Mouse (Mus musculus): ENCODE data around the gene Sez6.

The Sez6 gene

DNA sequence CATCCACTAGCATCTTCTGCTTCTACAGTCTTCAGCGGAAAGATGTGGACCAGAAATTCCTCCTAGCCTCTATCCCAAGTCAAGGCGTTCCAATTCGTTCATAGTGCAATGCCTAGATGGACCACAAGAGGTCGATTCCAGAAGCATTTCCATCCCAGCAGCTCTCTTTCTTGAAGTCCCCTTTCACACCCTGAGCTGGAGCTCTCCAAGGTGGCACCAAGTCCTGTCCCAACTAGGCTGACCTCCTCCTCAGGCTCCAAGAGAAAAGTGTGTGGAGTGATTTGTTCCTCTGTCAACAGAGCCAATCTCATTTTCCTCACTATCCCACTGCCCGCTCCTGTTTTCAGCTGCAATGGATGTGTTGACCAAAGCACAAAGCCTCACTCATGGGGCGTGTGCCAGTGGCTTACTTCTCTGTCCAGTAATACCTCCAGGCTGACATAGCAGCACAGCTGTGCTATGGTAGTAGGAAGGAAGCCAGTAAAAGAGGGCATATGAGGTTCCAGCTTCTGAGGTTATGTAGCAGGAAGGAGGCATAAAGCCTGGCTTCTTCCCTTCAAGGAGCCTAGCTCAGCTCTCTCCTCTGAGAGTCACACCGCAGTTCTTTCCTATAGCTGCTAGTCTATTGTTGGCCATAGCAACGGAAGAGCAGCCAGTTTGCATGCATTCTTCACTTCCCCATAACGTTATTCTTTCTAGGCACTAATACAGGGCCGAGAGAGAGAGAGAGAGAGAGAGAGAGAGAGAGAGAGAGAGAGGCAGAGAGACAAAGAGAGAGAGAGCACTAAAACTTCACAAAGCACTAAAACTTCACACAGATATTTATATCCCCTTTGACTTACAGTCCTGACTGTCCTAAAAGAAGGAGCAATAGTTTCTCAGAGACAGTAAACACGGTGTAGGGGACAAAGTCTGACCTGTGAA is 49.9 kb downstream of the Sez6 start:
- peak; percentile 70 to 76 for DNase-seq (ENCODE audit: low spot score in 2 of 2)

DNA sequence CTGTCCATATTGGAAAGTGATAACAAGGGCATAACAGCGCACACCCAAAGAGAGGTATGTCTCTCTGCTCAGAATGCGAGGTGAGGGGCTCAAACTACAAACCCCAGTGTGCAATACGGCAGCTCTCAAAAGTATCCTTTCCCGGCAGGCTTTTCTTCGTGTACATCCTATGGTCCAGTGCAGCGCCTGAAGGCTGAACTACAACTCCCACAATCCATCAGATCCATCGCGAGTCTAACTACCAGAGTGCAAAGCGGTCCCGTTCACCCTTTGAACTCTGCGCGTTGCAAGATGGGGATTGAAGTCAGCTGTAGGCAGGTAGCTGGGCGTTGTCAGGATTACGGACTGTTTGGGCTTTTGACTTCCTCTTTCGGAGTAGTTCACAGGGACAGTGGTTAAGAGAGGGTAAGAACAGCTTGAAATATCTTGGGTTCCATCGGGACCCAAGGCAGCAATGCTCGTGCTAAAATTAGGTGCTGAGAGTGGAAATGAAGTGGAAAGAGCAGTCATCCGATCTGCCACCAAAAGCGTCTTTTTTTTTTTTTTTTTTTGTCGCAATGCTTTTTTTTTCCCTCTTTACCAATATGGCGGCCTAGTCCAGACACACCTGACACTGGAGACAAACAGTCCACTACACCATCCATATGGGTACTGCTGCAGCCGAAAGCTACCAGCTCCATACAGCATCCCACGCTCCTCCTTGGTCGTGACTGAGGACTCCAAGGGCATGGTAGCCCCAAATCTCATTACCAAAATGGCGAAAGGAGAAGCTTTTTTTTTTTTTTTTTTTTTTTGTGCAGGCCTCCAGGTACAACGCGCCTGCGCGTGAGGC is 51.2 kb downstream of the Sez6 start:
- peak; percentile 96 to 98 for DNase-seq (ENCODE audit: low spot score in 2 of 2)

DNA sequence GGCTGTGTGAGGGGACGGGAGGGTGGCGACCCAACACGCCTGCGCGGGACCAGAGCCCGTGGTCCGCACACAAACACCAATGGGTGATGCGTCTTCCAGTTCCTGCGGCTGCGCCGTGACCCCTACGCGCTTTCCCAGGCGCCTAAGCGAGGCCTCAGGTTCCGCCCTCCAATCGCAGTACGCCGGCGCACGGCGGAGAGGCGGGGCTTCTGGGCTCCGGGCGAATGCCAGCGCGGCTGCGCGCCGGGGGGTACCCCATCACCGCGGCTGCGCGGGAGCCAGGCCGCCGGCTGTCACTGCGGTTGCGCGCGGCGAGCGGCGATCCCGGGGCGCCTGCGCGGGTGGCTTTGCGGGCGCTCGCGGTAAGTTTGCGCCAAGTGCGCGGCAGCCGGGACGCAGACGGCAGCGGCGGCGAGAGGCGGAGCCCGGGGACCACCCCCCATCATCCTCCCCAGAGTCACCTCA is 51.9 kb downstream of the Sez6 start, which contains the start of gene Phf12:
Phf12 (plus strand) TSS at position 314 of the 465 bp plus-strand sequence.
- DNase-seq (ENCODE audit: low spot score in 2 of 2): peak; percentile 99 to 100

DNA sequence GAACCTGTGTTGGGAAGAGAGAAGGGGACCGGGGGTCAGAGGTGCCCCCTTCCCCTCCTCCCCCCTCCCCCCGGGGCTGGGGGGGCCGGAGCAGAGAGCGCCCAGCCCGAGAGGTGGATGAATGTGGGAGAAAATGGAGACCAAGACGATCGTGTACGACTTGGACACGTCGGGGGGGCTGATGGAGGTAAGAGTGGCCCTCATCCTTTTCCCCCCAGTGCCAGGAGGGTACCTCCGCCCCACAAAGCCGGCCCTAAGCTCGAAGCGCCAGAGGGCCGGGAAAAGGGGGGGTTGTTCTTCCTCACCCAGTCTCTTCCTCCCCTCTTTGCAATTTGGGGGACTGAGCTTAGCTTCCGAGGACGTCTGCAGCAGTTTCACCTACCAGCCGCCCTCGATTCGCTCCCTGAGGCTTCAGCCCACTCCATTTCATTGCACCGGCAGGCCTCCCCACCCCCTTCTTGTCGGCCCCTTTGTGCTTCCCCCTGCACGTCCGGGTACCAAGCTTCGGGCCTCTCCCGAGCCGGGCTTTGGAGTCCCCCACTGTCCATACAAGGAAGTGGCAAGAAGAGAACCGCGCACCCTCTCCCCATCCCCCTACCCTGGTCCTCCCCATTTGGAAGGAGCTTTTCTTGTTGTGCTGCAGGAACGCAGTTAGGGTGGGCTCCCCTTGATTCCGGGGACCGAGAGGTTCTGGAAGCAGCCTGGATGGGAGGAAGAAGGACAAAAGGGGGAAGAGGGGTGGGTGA is 52.8 kb downstream of the Sez6 start:
- DNase-seq (ENCODE audit: low spot score in 2 of 2): peak; percentile 47 to 53

DNA sequence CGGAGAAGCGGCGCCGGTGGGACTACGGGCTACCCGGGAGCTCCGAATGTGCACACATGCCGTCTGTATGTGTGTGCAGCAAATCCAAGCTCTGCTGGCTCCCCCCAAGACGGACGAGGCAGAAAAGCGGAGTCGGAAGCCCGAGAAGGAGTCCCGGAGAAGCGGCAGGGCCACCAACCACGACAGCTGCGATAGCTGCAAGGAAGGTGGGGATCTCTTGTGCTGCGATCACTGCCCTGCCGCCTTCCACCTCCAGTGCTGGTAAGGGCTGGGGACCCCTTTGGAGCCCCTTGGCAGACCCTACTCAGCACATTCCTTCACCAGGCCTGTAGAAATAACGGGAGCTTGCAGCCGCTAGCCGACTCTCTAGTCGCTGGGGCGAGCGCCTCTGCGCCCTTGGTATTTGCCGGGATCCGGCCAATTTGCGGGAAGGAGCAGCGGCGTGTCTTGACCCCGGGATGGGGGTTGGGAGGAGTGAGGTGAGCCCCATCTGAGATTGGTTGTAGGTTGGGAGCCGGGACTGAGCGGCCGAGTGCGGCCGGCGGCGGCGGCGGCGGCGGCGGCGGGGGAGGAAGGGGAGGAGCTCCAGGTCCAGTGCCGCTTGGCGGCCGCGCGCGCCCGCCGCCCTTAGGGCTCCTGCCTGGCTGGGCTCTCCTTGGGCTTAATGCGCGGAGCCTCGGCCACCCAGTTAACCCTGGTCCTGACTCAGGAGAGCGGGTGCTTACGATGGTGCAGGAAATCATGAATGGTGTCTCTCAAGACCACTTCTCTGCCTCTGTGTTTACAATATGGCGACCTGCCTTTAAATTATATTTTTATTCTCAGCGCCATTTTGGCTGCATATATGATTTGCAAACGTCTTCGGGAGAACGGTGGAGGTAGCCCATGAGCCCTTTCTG is 53.6 kb downstream of the Sez6 start:
- peak; percentile 51 to 68 for DNase-seq (ENCODE audit: low spot score in 2 of 2)

DNA sequence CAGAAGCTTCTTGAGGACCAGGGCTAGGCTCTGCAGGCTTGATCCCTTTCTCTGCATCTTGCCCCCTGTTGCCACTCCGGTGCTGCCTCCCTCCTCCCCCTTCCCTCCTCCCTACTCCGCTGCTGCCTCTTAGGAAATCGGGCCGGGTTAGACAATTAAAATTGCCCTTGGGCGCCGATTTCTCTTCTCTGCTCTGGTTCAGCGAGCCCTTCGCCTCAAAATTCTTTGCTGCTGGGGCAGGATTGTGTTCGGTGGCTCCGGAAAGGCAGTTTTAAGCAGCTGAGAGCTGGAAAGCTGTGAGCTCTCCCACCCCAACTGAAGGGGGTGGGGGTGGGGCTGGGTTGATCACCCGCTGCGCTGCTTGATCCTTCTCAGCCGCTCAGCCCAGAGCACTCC is 54.2 kb downstream of the Sez6 start:
- peak; percentile 57 to 62 for DNase-seq (ENCODE audit: low spot score in 2 of 2)

DNA sequence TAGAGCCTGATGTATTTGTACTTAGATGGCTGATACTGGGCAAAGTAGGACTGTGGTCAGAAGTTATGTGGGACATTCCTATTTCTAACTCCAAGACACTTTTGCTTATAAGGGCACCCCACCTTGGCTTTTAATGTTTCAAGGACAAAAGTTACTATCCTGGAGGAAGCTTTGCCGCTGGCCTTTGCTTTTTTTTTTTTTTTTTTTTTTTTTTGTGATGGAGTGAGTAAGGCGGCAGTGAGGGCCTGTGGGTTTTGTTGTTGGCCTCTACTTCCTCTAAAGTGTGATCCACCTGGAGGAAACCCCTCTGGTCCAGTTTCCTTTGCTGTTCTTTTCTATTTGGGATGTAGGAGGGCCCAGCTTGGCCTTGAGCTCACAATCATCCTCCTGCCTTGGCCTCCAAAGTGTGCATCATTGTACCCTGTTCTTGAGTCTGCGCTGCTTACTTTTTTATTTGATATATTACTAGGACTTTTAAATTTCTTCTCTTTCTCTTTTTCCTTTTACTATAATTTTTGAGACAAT is 55.0 kb downstream of the Sez6 start:
- DNase-seq (ENCODE audit: low spot score in 2 of 2): no peak

DNA sequence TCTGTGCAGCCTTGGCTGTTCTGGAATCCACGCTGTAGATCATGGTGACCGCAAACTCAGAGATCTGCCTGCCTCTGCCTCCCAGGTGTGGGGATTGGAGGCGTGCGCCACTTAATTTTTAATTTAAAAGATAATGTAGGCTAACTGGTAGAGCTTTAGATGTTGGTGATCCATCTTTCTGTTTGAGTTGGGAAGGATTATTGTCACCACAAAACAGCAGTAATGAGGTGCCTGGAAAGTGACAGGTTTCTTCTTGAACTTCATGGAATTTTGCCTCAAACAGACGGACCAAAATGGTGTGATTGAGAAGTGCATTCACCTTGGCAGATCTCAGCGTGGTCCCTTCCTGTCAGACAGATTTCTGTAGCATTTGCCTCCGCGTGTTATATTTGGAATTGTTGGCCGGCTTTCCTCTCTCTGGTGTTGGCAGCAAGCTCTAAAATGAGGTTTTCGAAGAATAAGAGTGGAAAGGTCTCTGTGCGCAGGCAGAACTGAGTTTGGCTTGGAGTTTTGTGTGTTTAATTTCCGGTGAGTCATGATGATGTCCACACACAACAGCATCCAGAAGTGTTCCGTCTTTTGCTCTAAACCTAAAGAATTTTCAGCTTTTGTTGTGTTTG is 58.6 kb downstream of the Sez6 start:
- DNase-seq (ENCODE audit: low spot score in 2 of 2): peak; percentile 56 to 66

DNA sequence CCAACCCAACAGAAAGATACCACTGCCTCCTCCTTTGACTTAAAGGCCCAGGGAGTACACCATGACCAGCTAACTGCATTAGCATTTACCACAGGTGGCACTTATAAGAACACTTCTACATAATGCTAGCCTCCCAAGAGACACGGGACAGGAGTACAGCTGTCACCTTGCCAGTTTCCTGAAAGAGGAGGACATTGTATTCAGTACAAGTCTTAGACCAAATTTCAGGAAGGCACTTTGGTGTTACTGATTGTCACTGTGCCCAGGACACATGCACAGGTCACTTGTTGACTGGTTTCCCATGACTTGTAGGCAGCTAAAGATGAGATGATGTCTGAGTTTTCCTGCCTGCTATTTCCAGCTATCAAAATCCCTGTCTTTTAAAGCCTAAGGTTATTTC is 65.0 kb downstream of the Sez6 start:
- no peak for DNase-seq (ENCODE audit: low spot score in 2 of 2)

DNA sequence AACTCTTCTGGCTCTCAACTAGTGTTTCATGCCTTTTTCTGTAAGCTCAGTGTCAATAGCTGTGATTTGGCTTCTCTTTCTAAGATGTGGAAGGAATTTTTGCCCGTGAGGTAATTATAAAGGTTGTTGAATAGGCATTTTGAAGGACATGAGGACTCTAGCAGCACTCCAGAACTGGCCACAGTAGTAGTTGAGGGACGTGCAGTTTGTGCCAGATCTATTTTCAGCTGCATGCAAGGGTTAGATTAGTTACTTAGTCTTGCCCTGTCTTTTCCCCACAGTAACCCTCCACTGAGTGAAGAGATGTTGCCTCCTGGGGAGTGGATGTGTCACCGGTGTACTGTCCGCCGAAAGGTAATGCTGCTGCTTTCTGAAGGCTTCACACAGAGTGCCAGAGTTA is 75.8 kb downstream of the Sez6 start:
- DNase-seq (ENCODE audit: low spot score in 2 of 2): no peak

DNA sequence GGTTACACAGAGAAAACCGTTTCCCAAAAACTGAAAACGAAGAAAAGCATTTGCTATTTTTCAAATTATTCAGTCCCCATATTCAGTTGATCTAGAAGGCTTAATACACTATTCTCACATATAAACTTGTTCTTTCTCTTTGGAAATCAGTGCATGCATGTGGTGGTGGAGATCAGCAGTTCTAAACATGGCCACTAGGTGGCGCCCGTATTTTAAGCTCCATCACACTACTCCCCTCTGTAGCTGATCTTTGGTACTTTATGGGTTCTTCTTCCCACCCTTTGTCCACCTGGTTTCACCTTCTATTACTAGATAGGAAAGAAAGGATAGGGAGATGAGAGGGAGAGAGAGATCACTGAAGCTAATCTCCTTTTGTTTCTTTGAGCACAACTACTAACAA is 89.1 kb downstream of the Sez6 start:
- peak; percentile 82 to 84 for DNase-seq (ENCODE audit: low spot score in 2 of 2)

DNA sequence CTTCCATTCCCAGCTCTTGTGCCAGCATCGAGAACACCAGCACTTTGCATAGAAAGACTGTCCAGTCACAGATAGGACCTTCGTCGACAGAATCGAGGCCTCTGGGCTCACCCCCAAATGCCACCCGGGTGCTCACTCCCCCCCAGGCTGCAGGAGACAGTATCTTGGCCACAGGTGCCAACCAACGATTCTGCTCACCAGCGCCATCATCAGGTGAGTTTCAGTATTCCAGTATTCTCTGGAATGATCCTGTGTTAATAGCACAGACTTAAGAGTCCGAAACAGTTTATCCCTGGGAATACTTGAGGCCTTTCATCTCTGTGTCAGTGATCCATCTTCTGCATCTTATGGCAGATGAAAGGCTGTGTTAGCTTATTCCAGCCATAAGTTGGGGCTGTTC is 93.0 kb downstream of the Sez6 start:
- DNase-seq (ENCODE audit: low spot score in 2 of 2): no peak

All from right cerebral cortex, adult 2 months (tissue).